Mouse (Mus musculus): ENCODE measurements around the gene Clpp. TPM values are rescaled to one million over a fixed set of nuclear protein-coding genes. Genes with fewer than 3 reads are reported as not detected.

Clpp gene
- polyA plus RNA-seq, 1 experiment from 2014 or later, result 164 TPM

- no peaks in the 10 kb centered on the region for H3K9me3 ChIP-seq (ENCODE audit: control insufficient read depth, low read depth, low read length)
- no peak for ATAC-seq (ENCODE audit: insufficient number of reproducible peaks, insufficient read depth, low FRiP score, low read depth)
- H3K9ac ChIP-seq (replicated peaks; ENCODE audit: low read depth, low read length), result peak within 1 kb of the TSS; percentile 99
- peak within 1 kb of the TSS; percentile 96 for H3K4me2 ChIP-seq (replicated peaks; ENCODE audit: low read depth, low read length)
- peak within 1 kb of the TSS; percentile 86 for H3K27ac ChIP-seq (ENCODE audit: low read length)
- H3K27me3 ChIP-seq (ENCODE audit: control insufficient read depth, insufficient read depth, low read length), result no peaks in the 10 kb centered on the region
- peaks cover 8% of the 10 kb centered on the region; the same call in 1 of the 2 replicates for H3K4me1 ChIP-seq (ENCODE audit: control insufficient read depth, insufficient read depth, low read length)
- peaks cover 26% of the 10 kb centered on the region for H3K36me3 ChIP-seq (ENCODE audit: control insufficient read depth, insufficient read depth, low read length)
- H3K4me3 ChIP-seq (ENCODE audit: low read depth, low read length), result peak within 1 kb of the TSS; percentile 76
- under 1% methylated on average over 87 of the region's 99 CpGs for WGBS
Measured at GRCm38 (mm10) chr17:57030931-57031660, 41.0 kb downstream of the Clpp start, which contains the start of gene Khsrp. TSS of gene Khsrp (minus strand) at chr17:57031522.

- WGBS, result under 1% methylated on average over 38 of the region's 38 CpGs
- ATAC-seq (ENCODE audit: insufficient number of reproducible peaks, insufficient read depth, low FRiP score, low read depth), result peak; percentile 96
Measured at GRCm38 (mm10) chr17:57031661-57032420, 41.7 kb downstream of the Clpp start.

GRCm38 (mm10) chr17:57032854-57033253 is 42.7 kb downstream of the Clpp start:
- H3K36me3 ChIP-seq (ENCODE audit: control insufficient read depth, insufficient read depth, low read length), result peaks cover 9% of the 10 kb centered on the region
- ATAC-seq (ENCODE audit: insufficient number of reproducible peaks, insufficient read depth, low FRiP score, low read depth), result no peak
- H3K4me2 ChIP-seq (replicated peaks; ENCODE audit: low read depth, low read length), result peak overlapping the region; percentile 52; the same call in 1 of the 2 replicates
- H3K27ac ChIP-seq (ENCODE audit: low read length), result no peak overlapping the region
- no peaks in the 10 kb centered on the region for H3K27me3 ChIP-seq (ENCODE audit: control insufficient read depth, insufficient read depth, low read length)
- H3K4me3 ChIP-seq (ENCODE audit: low read depth, low read length), result no peak overlapping the region; the same call in 1 of the 2 replicates
- H3K9me3 ChIP-seq (ENCODE audit: control insufficient read depth, low read depth, low read length), result no peaks in the 10 kb centered on the region
- no peak overlapping the region for H3K9ac ChIP-seq (replicated peaks; ENCODE audit: low read depth, low read length)
- H3K4me1 ChIP-seq (ENCODE audit: control insufficient read depth, insufficient read depth, low read length), result peaks cover 8% of the 10 kb centered on the region; the same call in 1 of the 2 replicates
- 81% methylated on average over 4 of the region's 4 CpGs for WGBS

More at GRCm38 (mm10) chr17:57031661-57032420, 41.7 kb downstream of the Clpp start:
- Histone ChIP-seq H3K4me3 (ENCODE audit: low read depth, low read length) (peak overlapping the region; percentile 35), H3K9me3 (ENCODE audit: control insufficient read depth, low read depth, low read length) (no peaks in the 10 kb centered on the region), H3K27me3 (ENCODE audit: control insufficient read depth, insufficient read depth, low read length) (no peaks in the 10 kb centered on the region), H3K4me2 (replicated peaks; ENCODE audit: low read depth, low read length) (peak overlapping the region; percentile 52), H3K4me1 (ENCODE audit: control insufficient read depth, insufficient read depth, low read length) (peaks cover 8% of the 10 kb centered on the region; the same call in 1 of the 2 replicates), H3K27ac (ENCODE audit: low read length) (peak overlapping the region; percentile 86), H3K9ac (replicated peaks; ENCODE audit: low read depth, low read length) (peak overlapping the region; percentile 29; the same call in 1 of the 2 replicates), H3K36me3 (ENCODE audit: control insufficient read depth, insufficient read depth, low read length) (peaks cover 19% of the 10 kb centered on the region)

- Histone ChIP-seq H3K9ac (replicated peaks; ENCODE audit: low read depth, low read length) (no peak overlapping the region), H3K4me1 (ENCODE audit: control insufficient read depth, insufficient read depth, low read length) (no peaks in the 10 kb centered on the region), H3K36me3 (ENCODE audit: control insufficient read depth, insufficient read depth, low read length) (no peaks in the 10 kb centered on the region), H3K4me2 (replicated peaks; ENCODE audit: low read depth, low read length) (no peak overlapping the region), H3K27me3 (ENCODE audit: control insufficient read depth, insufficient read depth, low read length) (no peaks in the 10 kb centered on the region), H3K9me3 (ENCODE audit: control insufficient read depth, low read depth, low read length) (no peaks in the 10 kb centered on the region), H3K4me3 (ENCODE audit: low read depth, low read length) (no peak overlapping the region), H3K27ac (ENCODE audit: low read length) (no peak overlapping the region)
- no peak for ATAC-seq (ENCODE audit: insufficient number of reproducible peaks, insufficient read depth, low FRiP score, low read depth)
- 41% methylated on average over 8 of the region's 8 CpGs for WGBS
Measured at GRCm38 (mm10) chr17:57038978-57039377, 48.9 kb downstream of the Clpp start.

- H3K9me3 ChIP-seq (ENCODE audit: control insufficient read depth, low read depth, low read length), result no peaks in the 10 kb centered on the region
- no peaks in the 10 kb centered on the region for H3K4me1 ChIP-seq (ENCODE audit: control insufficient read depth, insufficient read depth, low read length)
- 69% methylated on average over 8 of the region's 8 CpGs for whole genome bisulfite sequencing
- no peak within 1 kb of the TSS for H3K4me2 ChIP-seq (replicated peaks; ENCODE audit: low read depth, low read length)
- no peak for ATAC-seq (ENCODE audit: insufficient number of reproducible peaks, insufficient read depth, low FRiP score, low read depth)
- no peak within 1 kb of the TSS for H3K9ac ChIP-seq (replicated peaks; ENCODE audit: low read depth, low read length)
- no peaks in the 10 kb centered on the region for H3K27me3 ChIP-seq (ENCODE audit: control insufficient read depth, insufficient read depth, low read length)
- H3K4me3 ChIP-seq (ENCODE audit: low read depth, low read length), result no peak within 1 kb of the TSS
- H3K36me3 ChIP-seq (ENCODE audit: control insufficient read depth, insufficient read depth, low read length), result peaks cover 4% of the 10 kb centered on the region; the same call in 1 of the 2 replicates
- H3K27ac ChIP-seq (ENCODE audit: low read length), result no peak within 1 kb of the TSS
Measured at GRCm38 (mm10) chr17:57041554-57041953, 51.4 kb downstream of the Clpp start, which contains the start of gene Slc25a41. TSS of gene Slc25a41 (minus strand) at chr17:57041654.

Other genes starting within 250 kb of the Clpp start
- gene Nrtn, start 232.8 kb upstream of the Clpp start, polyA plus RNA-seq (2014; fragmentation: Nextera tagmentation; extraction: Ambion mirVana), result 14.1 and 14.4 TPM in 2 replicates
- 40.9 and 46.3 TPM in 2 replicates for gene Dus3l, start 225.5 kb upstream of the Clpp start, polyA plus RNA-seq (2014; fragmentation: Nextera tagmentation; extraction: Ambion mirVana)
- 1.1 and 1.6 TPM in 2 replicates for gene Prr22, start 220.1 kb upstream of the Clpp start, polyA plus RNA-seq (2014; fragmentation: Nextera tagmentation; extraction: Ambion mirVana)
- 6.7 TPM in 2 replicates for gene Rfx2, start 159.3 kb upstream of the Clpp start, polyA plus RNA-seq (2014; fragmentation: Nextera tagmentation; extraction: Ambion mirVana)
- not detected in 2 replicates for gene Acsbg2, start 115.9 kb upstream of the Clpp start, polyA plus RNA-seq (2014; fragmentation: Nextera tagmentation; extraction: Ambion mirVana)
- gene 1700061G19Rik, start 114.8 kb upstream of the Clpp start, polyA plus RNA-seq (2014; fragmentation: Nextera tagmentation; extraction: Ambion mirVana), result 0.35 and 0.76 TPM in 2 replicates
- 26.8 and 29.6 TPM in 2 replicates for gene Mllt1, start 54.9 kb upstream of the Clpp start, polyA plus RNA-seq (2014; fragmentation: Nextera tagmentation; extraction: Ambion mirVana)
- not detected in 2 replicates for gene Acer1, start 8.2 kb upstream of the Clpp start, polyA plus RNA-seq (2014; fragmentation: Nextera tagmentation; extraction: Ambion mirVana)
- gene Alkbh7, start 7.0 kb downstream of the Clpp start, polyA plus RNA-seq (2014; fragmentation: Nextera tagmentation; extraction: Ambion mirVana), result 41.8 and 43.7 TPM in 2 replicates
- 0.83 and 1.0 TPM in 2 replicates for gene Pspn, start 9.7 kb downstream of the Clpp start, polyA plus RNA-seq (2014; fragmentation: Nextera tagmentation; extraction: Ambion mirVana)
- 56.3 and 59.8 TPM in 2 replicates for gene Gtf2f1, start 21.0 kb downstream of the Clpp start, polyA plus RNA-seq (2014; fragmentation: Nextera tagmentation; extraction: Ambion mirVana)
- 0.64 and 0.77 TPM in 2 replicates for gene Gm17949, start 21.2 kb downstream of the Clpp start, polyA plus RNA-seq (2014; fragmentation: Nextera tagmentation; extraction: Ambion mirVana)
- 45.8 and 46.4 TPM in 2 replicates for gene Khsrp, start 41.2 kb downstream of the Clpp start, polyA plus RNA-seq (2014; fragmentation: Nextera tagmentation; extraction: Ambion mirVana)
- 0.28 TPM in 1 of 2 replicates, not detected in the other for gene Slc25a41, start 51.3 kb downstream of the Clpp start, polyA plus RNA-seq (2014; fragmentation: Nextera tagmentation; extraction: Ambion mirVana)
- 43.8 and 44.2 TPM in 2 replicates for gene Crb3, start 68.8 kb downstream of the Clpp start, polyA plus RNA-seq (2014; fragmentation: Nextera tagmentation; extraction: Ambion mirVana)
- 11.5 and 12.7 TPM in 2 replicates for gene Slc25a23, start 69.6 kb downstream of the Clpp start, polyA plus RNA-seq (2014; fragmentation: Nextera tagmentation; extraction: Ambion mirVana)
- gene Dennd1c, start 88.2 kb downstream of the Clpp start, polyA plus RNA-seq (2014; fragmentation: Nextera tagmentation; extraction: Ambion mirVana), result 5.0 and 5.3 TPM in 2 replicates
- 33.9 and 34.9 TPM in 2 replicates for gene Tubb4a, start 97.5 kb downstream of the Clpp start, polyA plus RNA-seq (2014; fragmentation: Nextera tagmentation; extraction: Ambion mirVana)
- gene Tnfsf9, start 115.0 kb downstream of the Clpp start, polyA plus RNA-seq (2014; fragmentation: Nextera tagmentation; extraction: Ambion mirVana), result 11.0 and 11.7 TPM in 2 replicates
- gene Cd70, start 159.5 kb downstream of the Clpp start, polyA plus RNA-seq (2014; fragmentation: Nextera tagmentation; extraction: Ambion mirVana), result not detected in 2 replicates
- 0.31 TPM in 1 of 2 replicates, not detected in the other for gene Tnfsf14, start 203.9 kb downstream of the Clpp start, polyA plus RNA-seq (2014; fragmentation: Nextera tagmentation; extraction: Ambion mirVana)
- 0.48 and 1.4 TPM in 2 replicates for gene C3, start 237.8 kb downstream of the Clpp start, polyA plus RNA-seq (2014; fragmentation: Nextera tagmentation; extraction: Ambion mirVana)

Data from stomach, embryonic 14.5 days (tissue).